Mouse (Mus musculus) cerebellum, adult 2 months (tissue): ENCODE data around the gene Dlg4.

Source experiments
- CTCF ChIP-seq: fragments of 200-500 bp; IDR thresholded peaks from 2 replicates; pipeline ENCODE4 v1.5.1; 2011; ENCODE audit warnings: low read depth, mild to moderate bottlenecking, control low read depth, low read length, moderate library complexity, borderline replicate concordance; ENCODE audit not compliant: insufficient read depth
- POLR2A ChIP-seq: fragments of 200-500 bp; IDR thresholded peaks from 2 replicates; pipeline ENCODE4 v1.6.1; 2011; ENCODE audit warnings: low read length, control low read depth, borderline replicate concordance; ENCODE audit not compliant: insufficient read depth

DNA sequence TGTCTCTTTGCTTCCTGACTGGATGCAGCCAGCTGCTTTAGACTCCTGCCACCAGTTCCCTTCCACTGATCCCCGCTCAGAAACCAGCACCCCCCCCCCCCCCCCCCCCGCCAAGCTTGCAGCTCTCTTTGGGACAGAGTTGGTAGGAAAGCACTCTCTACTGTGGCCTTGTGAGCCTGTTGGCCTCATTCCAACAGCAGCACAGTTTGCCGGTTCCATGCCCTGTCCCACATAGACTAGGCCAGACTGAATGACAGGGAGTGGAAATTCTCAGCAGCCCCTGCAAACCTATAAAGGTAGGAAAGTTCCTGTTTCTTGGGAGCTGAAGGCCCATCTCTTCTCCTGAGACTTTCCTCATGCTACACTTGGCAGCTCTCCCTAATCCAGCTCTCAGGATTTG lies 60.7 kb downstream of the Dlg4 start:
- TF ChIP-seq CTCF (no peak), POLR2A (no peak)
